Mouse (Mus musculus) erythroblast, embryonic 14.5 days (primary cell): ENCODE measurements around the gene Stoml1.

Experiments used
- GATA1 ChIP-seq: IDR thresholded peaks from 2 replicates; pipeline ENCODE4 v1.6.1; 2012; ENCODE audit warnings: low read length, inconsistent platforms, mixed read lengths
- TAL1 ChIP-seq: IDR thresholded peaks from 3 replicates; pipeline ENCODE4 v1.6.1; 2012; ENCODE audit warnings: low read length, inconsistent platforms, mixed read lengths

DNA sequence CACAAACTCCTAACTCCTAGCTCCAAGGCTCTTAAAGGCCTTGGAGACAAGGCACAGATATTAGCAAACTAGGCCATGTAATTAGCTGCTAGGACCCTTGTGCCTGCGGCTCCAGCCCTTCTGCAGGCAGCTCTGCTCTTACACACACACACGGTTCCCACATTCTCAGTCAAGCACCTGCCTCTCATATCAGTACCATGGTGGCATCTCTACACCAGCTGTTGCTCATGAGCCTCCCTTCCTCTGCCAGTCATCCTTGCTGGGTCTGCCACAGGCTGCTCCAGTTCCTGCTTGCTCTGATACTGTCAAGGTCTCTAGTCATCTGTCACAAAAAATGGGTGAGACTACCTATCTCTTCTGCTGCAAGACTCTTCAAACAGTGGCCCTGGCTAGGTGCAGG lies 28.6 kb upstream of the Stoml1 start:
- TF ChIP-seq TAL1 (no peak), GATA1 (no peak)
